Mouse (Mus musculus) cortical plate, adult 2 months (tissue): ENCODE data around the gene Erf. TPM values are rescaled to one million over a fixed set of nuclear protein-coding genes. Genes with fewer than 3 reads are reported as not detected.

Experiments used
- H3K27ac ChIP-seq: fragments of 200-500 bp; 2 replicates; pipeline ENCODE4 v1.5.1; 2012; ENCODE audit warnings: low read length, control low read depth, inconsistent platforms; ENCODE audit not compliant: insufficient read depth
- H3K4me1 ChIP-seq: fragments of 200-500 bp; 2 replicates; pipeline ENCODE4 v1.6.1; 2011; ENCODE audit warnings: low read length; ENCODE audit not compliant: control insufficient read depth, insufficient read depth
- H3K4me3 ChIP-seq: fragments of 200-500 bp; 2 replicates; pipeline ENCODE4 v1.5.1; 2011; ENCODE audit warnings: mild to moderate bottlenecking, low read length, control low read depth; ENCODE audit not compliant: insufficient read depth
- CTCF ChIP-seq: fragments of 200-500 bp; IDR thresholded peaks from 2 replicates; pipeline ENCODE4 v1.5.1; 2011; ENCODE audit warnings: mild to moderate bottlenecking, control low read depth, low read length; ENCODE audit not compliant: insufficient read depth; ENCODE audit errors: extremely low read depth
- POLR2A ChIP-seq: fragments of 200-500 bp; IDR thresholded peaks from 2 replicates; pipeline ENCODE4 v1.6.1; 2011; ENCODE audit warnings: mild to moderate bottlenecking, low read length, control low read depth; ENCODE audit not compliant: insufficient read depth; ENCODE audit errors: extremely low read depth
- polyA plus RNA-seq: library from polyadenylated mRNA; depleted of rRNA; stranded (reverse); fragments of >200 nt; gene quantifications from 2 replicates; pipeline ENCODE4 v1.2.3, GENCODE M21; 2012

The Erf gene
- polyA plus RNA-seq, 1 experiment: 48.6 TPM

GRCm38 (mm10) chr7:25217653-25218395 is 32.7 kb downstream of the Erf start:
- Histone ChIP-seq H3K4me1 (no peaks in the 10 kb centered on the region), H3K4me3 (no peak overlapping the region), H3K27ac (no peak overlapping the region)
- no peak for TF ChIP-seq CTCF
- no peak for TF ChIP-seq POLR2A

GRCm38 (mm10) chr7:25214172-25214571 is 36.4 kb downstream of the Erf start:
- H3K4me3 ChIP-seq: no peak overlapping the region
- H3K27ac ChIP-seq: no peak overlapping the region
- H3K4me1 ChIP-seq: no peaks in the 10 kb centered on the region
- TF ChIP-seq POLR2A (no peak), CTCF (no peak)

- Histone ChIP-seq H3K4me1 (no peaks in the 10 kb centered on the region), H3K27ac (no peak overlapping the region), H3K4me3 (no peak overlapping the region)
- no peak for TF ChIP-seq POLR2A
- TF ChIP-seq CTCF: no peak
Observed at GRCm38 (mm10) chr7:25213099-25213498, 37.5 kb downstream of the Erf start.

- Histone ChIP-seq H3K27ac (no peak overlapping the region), H3K4me1 (no peaks in the 10 kb centered on the region), H3K4me3 (no peak overlapping the region)
- TF ChIP-seq CTCF (no peak), POLR2A (no peak)
Observed at GRCm38 (mm10) chr7:25210482-25210881, 40.1 kb downstream of the Erf start.

GRCm38 (mm10) chr7:25209161-25209622 is 41.4 kb downstream of the Erf start:
- no peak overlapping the region for H3K4me3 ChIP-seq
- no peaks in the 10 kb centered on the region for H3K4me1 ChIP-seq
- H3K27ac ChIP-seq: no peak overlapping the region
- TF ChIP-seq CTCF (no peak), POLR2A (no peak)

- Histone ChIP-seq H3K4me1 (no peaks in the 10 kb centered on the region), H3K4me3 (no peak overlapping the region), H3K27ac (no peak overlapping the region)
- TF ChIP-seq CTCF (no peak), POLR2A (no peak)
Observed at GRCm38 (mm10) chr7:25206094-25206830, 44.3 kb downstream of the Erf start.

GRCm38 (mm10) chr7:25205355-25206093 is 45.0 kb downstream of the Erf start:
- Histone ChIP-seq H3K4me3 (no peak overlapping the region), H3K4me1 (no peaks in the 10 kb centered on the region), H3K27ac (no peak overlapping the region)
- TF ChIP-seq POLR2A (no peak), CTCF (no peak)

GRCm38 (mm10) chr7:25203624-25204023 is 46.9 kb downstream of the Erf start:
- no peak overlapping the region for H3K27ac ChIP-seq
- TF ChIP-seq CTCF (no peak), POLR2A (no peak)
- H3K4me1 ChIP-seq: no peaks in the 10 kb centered on the region
- H3K4me3 ChIP-seq: no peak overlapping the region

- Histone ChIP-seq H3K4me3 (no peak overlapping the region), H3K27ac (no peak overlapping the region), H3K4me1 (no peaks in the 10 kb centered on the region)
- TF ChIP-seq CTCF (no peak), POLR2A (no peak)
Observed at GRCm38 (mm10) chr7:25197384-25198018, 53.1 kb downstream of the Erf start.

GRCm38 (mm10) chr7:25196107-25196506 is 54.5 kb downstream of the Erf start:
- TF ChIP-seq CTCF (no peak), POLR2A (no peak)
- H3K4me1 ChIP-seq: no peaks in the 10 kb centered on the region
- no peak overlapping the region for H3K4me3 ChIP-seq

More at GRCm38 (mm10) chr7:25196107-25196506, 54.5 kb downstream of the Erf start:
- no peak overlapping the region for H3K27ac ChIP-seq
